Mouse (Mus musculus) forebrain, embryonic 12.5 days (tissue): Measurements from ENCODE around the gene Daw1. TPM values are rescaled to one million over a fixed set of nuclear protein-coding genes. Genes with fewer than 3 reads are reported as not detected.

Source experiments
- ATAC-seq: fragments of 200-750 bp; cut with Nextera tagmentation; 2 replicates; pipeline ENCODE4 v1.8.0; 2017; ENCODE audit warnings: moderate TSS enrichment; ENCODE audit not compliant: low FRiP score
- H3K27ac ChIP-seq: fragments of 300-500 bp; sonication (generic); 2 replicates; pipeline ENCODE4 v1.5.1; 2016; ENCODE audit warnings: mild to moderate bottlenecking
- H3K27me3 ChIP-seq: fragments of 300-500 bp; sonication (generic); 2 replicates; pipeline ENCODE4 v1.6.1; 2016; ENCODE audit warnings: mild to moderate bottlenecking
- H3K36me3 ChIP-seq: fragments of 300-500 bp; sonication (generic); replicated peaks from 2 replicates; pipeline ENCODE4 v1.6.1; 2016; ENCODE audit warnings: mild to moderate bottlenecking
- H3K4me1 ChIP-seq: fragments of 300-500 bp; sonication (generic); 2 replicates; pipeline ENCODE4 v1.6.1; 2016
- H3K4me2 ChIP-seq: fragments of 300-500 bp; sonication (generic); 2 replicates; pipeline ENCODE4 v1.6.1; 2016; ENCODE audit warnings: mild to moderate bottlenecking, moderate library complexity
- H3K4me3 ChIP-seq: fragments of 300-500 bp; sonication (generic); replicated peaks from 2 replicates; pipeline ENCODE4 v1.5.1; 2016; ENCODE audit warnings: mild to moderate bottlenecking
- H3K9ac ChIP-seq: fragments of 300-500 bp; sonication (generic); 2 replicates; pipeline ENCODE4 v1.6.1; 2016; ENCODE audit warnings: mild to moderate bottlenecking
- H3K9me3 ChIP-seq: fragments of 300-500 bp; sonication (generic); 2 replicates; pipeline ENCODE4 v1.6.1; 2016
- WGBS: fragments of 180-500 bp; shearing (Covaris S2); methylation state at CpG from one replicate; pipeline ENCODE4 v1.1.7; 2016; 5-methylcytosine and 5-hydroxymethylcytosine counted together
- polyA plus RNA-seq: library from polyadenylated mRNA; unstranded; fragments of >200 nt; fragmentation: Nextera tagmentation; extraction: Ambion mirVana; gene quantifications from 2 replicates; pipeline ENCODE4 v1.2.1, GENCODE M21; 2016

The Daw1 gene
- polyA plus RNA-seq, 1 experiment from 2014 or later = 0.19 TPM

GRCm38 (mm10) chr1:83142055-83142454, 17.5 kb upstream of the Daw1 start:
- Histone ChIP-seq H3K9ac (no peak overlapping the region), H3K4me1 (no peaks in the 10 kb centered on the region), H3K4me2 (no peak overlapping the region), H3K9me3 (no peaks in the 10 kb centered on the region), H3K36me3 (no peaks in the 10 kb centered on the region), H3K27me3 (no peaks in the 10 kb centered on the region), H3K4me3 (no peak overlapping the region), H3K27ac (no peak overlapping the region)
- WGBS = 88% methylated on average over 5 of the region's 5 CpGs
- no peak for ATAC-seq

DNA sequence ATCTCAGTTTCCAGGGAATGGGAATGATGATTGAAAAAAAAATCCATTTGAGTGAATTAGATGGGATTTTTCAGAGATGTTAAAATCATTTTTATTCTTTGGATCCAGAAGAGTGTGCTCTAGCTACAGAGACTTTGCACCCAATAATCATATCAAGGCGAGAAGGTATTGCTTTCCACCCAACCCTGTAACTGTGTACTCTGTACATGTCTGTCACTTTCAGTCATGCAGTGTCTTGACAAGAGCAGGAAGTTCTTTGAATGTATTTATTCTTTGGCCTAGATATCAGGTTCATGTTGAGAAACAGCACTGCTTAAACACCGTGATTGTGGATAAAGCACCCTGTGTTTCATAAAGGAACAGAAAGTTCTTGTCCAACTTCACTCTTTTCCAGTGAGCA, 13.0 kb upstream of the Daw1 start:
- no peak overlapping the region for H3K4me3 ChIP-seq
- no peaks in the 10 kb centered on the region for H3K9me3 ChIP-seq
- H3K27me3 ChIP-seq = no peaks in the 10 kb centered on the region
- no peak overlapping the region for H3K9ac ChIP-seq
- no peak for ATAC-seq
- H3K4me2 ChIP-seq = no peak overlapping the region
- 92% methylated on average over 2 of the region's 2 CpGs for WGBS
- H3K36me3 ChIP-seq = no peaks in the 10 kb centered on the region
- H3K4me1 ChIP-seq = no peaks in the 10 kb centered on the region
- no peak overlapping the region for H3K27ac ChIP-seq

DNA sequence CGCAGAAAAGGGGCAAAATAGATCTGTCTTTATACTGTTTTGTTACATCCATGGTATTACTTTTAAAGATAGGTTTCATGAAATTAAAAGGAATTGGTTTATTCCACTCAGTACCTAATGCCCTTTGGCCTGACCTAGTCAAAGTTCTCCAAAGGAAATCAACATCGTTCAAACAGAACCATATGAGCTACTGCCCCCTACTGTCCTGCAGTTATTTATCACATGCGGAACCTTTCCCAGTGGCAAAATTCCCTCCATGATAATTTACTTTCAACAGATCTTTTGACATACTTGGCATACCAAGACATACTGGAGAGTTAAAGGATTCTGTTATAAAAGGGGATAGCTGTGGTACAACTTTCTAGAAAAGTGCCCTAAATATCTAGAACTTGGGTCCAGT, 9.3 kb upstream of the Daw1 start:
- Histone ChIP-seq H3K9me3 (no peaks in the 10 kb centered on the region), H3K27ac (no peak overlapping the region), H3K4me2 (no peak overlapping the region), H3K4me3 (no peak overlapping the region), H3K27me3 (no peaks in the 10 kb centered on the region), H3K4me1 (no peaks in the 10 kb centered on the region), H3K36me3 (no peaks in the 10 kb centered on the region), H3K9ac (no peak overlapping the region)
- ATAC-seq = no peak
- WGBS = 74% methylated on average over 3 of the region's 3 CpGs

DNA sequence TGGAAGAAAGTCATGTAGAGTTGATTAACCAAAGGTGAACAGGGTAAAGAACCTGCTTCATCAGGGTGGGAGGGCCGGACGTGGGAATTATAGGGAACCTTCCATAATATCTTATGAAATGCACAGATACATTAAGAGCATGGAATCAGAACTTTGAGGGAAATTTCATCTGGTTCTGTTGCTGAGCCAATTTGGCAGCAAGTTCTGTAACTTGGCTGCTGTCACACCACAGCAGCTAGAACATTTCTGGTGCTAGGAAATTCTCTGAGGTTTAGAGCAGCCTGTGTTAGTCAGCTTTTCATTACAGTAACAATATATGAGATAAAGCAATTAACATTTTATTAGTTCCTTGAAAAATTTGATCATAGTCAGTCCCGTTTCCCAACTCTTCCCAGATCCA, 6.6 kb upstream of the Daw1 start:
- H3K36me3 ChIP-seq = no peaks in the 10 kb centered on the region
- 91% methylated on average over 3 of the region's 3 CpGs for WGBS
- no peak for ATAC-seq

GRCm38 (mm10) chr1:83156876-83157275, 2.7 kb upstream of the Daw1 start:
- Histone ChIP-seq H3K9ac (no peak overlapping the region), H3K4me2 (no peak overlapping the region), H3K27me3 (no peaks in the 10 kb centered on the region), H3K36me3 (no peaks in the 10 kb centered on the region), H3K4me3 (no peak overlapping the region), H3K9me3 (no peaks in the 10 kb centered on the region), H3K27ac (no peak overlapping the region), H3K4me1 (peaks cover 4% of the 10 kb centered on the region; the same call in 1 of the 2 replicates)
- ATAC-seq = no peak
- 70% methylated on average over 1 of the region's 1 CpGs for WGBS

More for the DNA sequence above, 6.6 kb upstream of the Daw1 start:
- no peak overlapping the region for H3K4me2 ChIP-seq
- no peak overlapping the region for H3K9ac ChIP-seq
- H3K27me3 ChIP-seq = no peaks in the 10 kb centered on the region
- no peak overlapping the region for H3K27ac ChIP-seq
- H3K4me3 ChIP-seq = no peak overlapping the region
- H3K9me3 ChIP-seq = no peaks in the 10 kb centered on the region
- no peaks in the 10 kb centered on the region for H3K4me1 ChIP-seq

GRCm38 (mm10) chr1:83161658-83162057, 2.1 kb downstream of the Daw1 start:
- Histone ChIP-seq H3K4me3 (no peak overlapping the region), H3K36me3 (no peaks in the 10 kb centered on the region), H3K27me3 (no peaks in the 10 kb centered on the region), H3K9me3 (no peaks in the 10 kb centered on the region), H3K27ac (no peak overlapping the region), H3K4me2 (no peak overlapping the region), H3K9ac (no peak overlapping the region), H3K4me1 (peaks cover 4% of the 10 kb centered on the region; the same call in 1 of the 2 replicates)
- 73% methylated on average over 3 of the region's 3 CpGs for whole genome bisulfite sequencing
- ATAC-seq = no peak

- H3K4me3 ChIP-seq = no peak overlapping the region
- H3K9me3 ChIP-seq = no peaks in the 10 kb centered on the region
- ATAC-seq = no peak
- no peaks in the 10 kb centered on the region for H3K36me3 ChIP-seq
- no peaks in the 10 kb centered on the region for H3K27me3 ChIP-seq
- no peak overlapping the region for H3K4me2 ChIP-seq
- no peak overlapping the region for H3K27ac ChIP-seq
- no peak overlapping the region for H3K9ac ChIP-seq
- peaks cover 4% of the 10 kb centered on the region; the same call in 1 of the 2 replicates for H3K4me1 ChIP-seq
- 82% methylated on average over 3 of the region's 3 CpGs for WGBS
Measured at GRCm38 (mm10) chr1:83164027-83164426, 4.5 kb downstream of the Daw1 start.

DNA sequence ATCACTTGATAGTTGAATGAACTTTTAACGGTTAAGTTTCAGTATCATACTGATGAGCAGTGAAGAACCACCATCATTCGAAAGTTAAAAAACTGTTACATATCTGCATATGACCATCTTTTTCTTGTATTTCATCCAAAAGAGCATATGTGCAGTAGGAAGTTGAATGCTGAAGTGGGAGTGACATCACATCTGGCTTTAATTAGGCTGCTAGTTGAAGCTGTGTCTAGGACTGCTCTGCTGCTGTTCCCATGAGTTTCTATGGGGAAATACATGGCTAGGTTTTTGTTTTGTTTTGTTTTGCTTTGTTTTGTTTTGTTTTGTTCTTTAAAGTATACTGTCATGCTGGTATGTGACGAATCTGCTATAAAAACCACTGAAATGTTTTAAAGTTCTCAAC, 9.6 kb downstream of the Daw1 start:
- no peak overlapping the region for H3K27ac ChIP-seq
- H3K4me2 ChIP-seq = no peak overlapping the region
- H3K4me1 ChIP-seq = no peaks in the 10 kb centered on the region
- no peaks in the 10 kb centered on the region for H3K36me3 ChIP-seq
- 90% methylated on average over 3 of the region's 3 CpGs for WGBS
- no peak for ATAC-seq
- no peaks in the 10 kb centered on the region for H3K27me3 ChIP-seq
- H3K9ac ChIP-seq = no peak overlapping the region
- H3K4me3 ChIP-seq = no peak overlapping the region
- no peaks in the 10 kb centered on the region for H3K9me3 ChIP-seq

DNA sequence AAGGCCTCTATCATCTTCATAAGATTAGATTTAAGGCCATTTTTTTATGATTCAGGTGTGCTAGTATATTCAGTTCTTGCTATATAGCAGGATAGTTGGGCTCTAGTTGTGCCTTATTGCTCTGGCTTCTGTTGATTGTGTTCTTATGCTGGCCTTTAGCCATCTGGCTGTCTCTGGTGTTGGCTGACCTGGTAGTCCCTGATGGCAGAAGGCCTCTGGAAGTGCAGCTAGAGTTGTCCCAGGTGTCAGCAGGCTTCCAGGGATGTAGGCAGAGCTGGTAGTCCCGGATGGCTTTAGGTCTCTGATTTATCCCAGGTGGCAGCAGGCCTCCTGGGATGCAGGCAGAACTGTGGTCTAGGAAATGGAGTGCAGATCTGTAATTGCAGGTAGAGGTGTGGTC, 16.4 kb downstream of the Daw1 start:
- WGBS = 73% methylated on average over 1 of the region's 1 CpGs
- Histone ChIP-seq H3K27ac (no peak overlapping the region), H3K4me1 (no peaks in the 10 kb centered on the region), H3K27me3 (no peaks in the 10 kb centered on the region), H3K4me2 (no peak overlapping the region), H3K9me3 (no peaks in the 10 kb centered on the region), H3K4me3 (no peak overlapping the region), H3K9ac (no peak overlapping the region), H3K36me3 (no peaks in the 10 kb centered on the region)
- no peak for ATAC-seq

GRCm38 (mm10) chr1:83179531-83179930, 20.0 kb downstream of the Daw1 start:
- H3K27me3 ChIP-seq = no peaks in the 10 kb centered on the region
- H3K27ac ChIP-seq = no peak overlapping the region
- no peaks in the 10 kb centered on the region for H3K4me1 ChIP-seq
- 92% methylated on average over 7 of the region's 7 CpGs for WGBS
- no peak overlapping the region for H3K4me3 ChIP-seq
- no peaks in the 10 kb centered on the region for H3K36me3 ChIP-seq
- no peak overlapping the region for H3K4me2 ChIP-seq
- H3K9me3 ChIP-seq = no peaks in the 10 kb centered on the region
- H3K9ac ChIP-seq = no peak overlapping the region
- no peak for ATAC-seq

DNA sequence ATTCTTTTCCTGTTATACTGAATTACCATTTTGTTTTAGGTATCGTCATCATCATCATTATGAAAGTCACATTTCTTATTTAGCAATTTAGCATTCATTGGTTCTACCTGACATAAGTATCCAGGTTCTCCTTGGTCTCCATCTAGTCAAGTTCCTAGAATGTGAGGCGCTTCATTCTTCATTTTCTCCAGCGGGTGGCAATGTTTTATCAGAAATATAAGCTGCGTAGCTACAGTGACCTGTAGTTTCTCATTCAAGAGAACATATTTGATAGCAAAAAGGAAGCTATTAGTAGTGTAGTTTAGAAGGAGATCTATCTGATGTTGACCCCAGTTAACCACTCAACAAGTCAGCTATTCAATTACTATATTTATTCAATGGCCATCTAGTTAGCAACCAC, 21.9 kb downstream of the Daw1 start:
- no peaks in the 10 kb centered on the region for H3K4me1 ChIP-seq
- ATAC-seq = peak; percentile 49; the same call in 1 of the 2 replicates
- no peak overlapping the region for H3K4me2 ChIP-seq
- no peaks in the 10 kb centered on the region for H3K9me3 ChIP-seq
- no peak overlapping the region for H3K27ac ChIP-seq
- no peaks in the 10 kb centered on the region for H3K27me3 ChIP-seq
- H3K9ac ChIP-seq = no peak overlapping the region
- WGBS = 78% methylated on average over 4 of the region's 4 CpGs
- H3K4me3 ChIP-seq = no peak overlapping the region
- H3K36me3 ChIP-seq = no peaks in the 10 kb centered on the region

- no peak overlapping the region for H3K9ac ChIP-seq
- H3K27ac ChIP-seq = no peak overlapping the region
- H3K27me3 ChIP-seq = no peaks in the 10 kb centered on the region
- ATAC-seq = no peak
- no peak overlapping the region for H3K4me3 ChIP-seq
- H3K4me2 ChIP-seq = no peak overlapping the region
- WGBS = 58% methylated on average over 2 of the region's 2 CpGs
- H3K9me3 ChIP-seq = no peaks in the 10 kb centered on the region
- no peaks in the 10 kb centered on the region for H3K36me3 ChIP-seq
- H3K4me1 ChIP-seq = no peaks in the 10 kb centered on the region
Measured at GRCm38 (mm10) chr1:83187154-83187553, 27.6 kb downstream of the Daw1 start.

DNA sequence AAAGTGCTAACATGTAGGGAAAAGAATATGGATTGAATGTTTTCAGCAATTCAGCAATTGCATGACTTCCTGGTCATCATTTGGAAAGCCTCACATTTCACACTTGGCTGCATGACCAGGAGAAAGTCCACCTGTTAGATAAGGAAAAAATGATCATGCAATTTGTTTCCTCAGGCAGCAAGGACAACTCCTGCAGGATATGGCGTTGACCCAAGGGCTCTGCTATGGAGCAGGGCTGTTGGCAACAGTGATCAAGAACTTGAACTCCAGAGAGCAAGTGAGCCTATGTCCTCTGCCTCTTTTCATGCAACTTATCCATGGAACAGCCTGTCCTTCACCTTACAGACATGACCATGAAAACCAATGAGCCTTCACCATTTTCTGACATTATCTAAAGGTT, 50.4 kb downstream of the Daw1 start:
- 86% methylated on average over 1 of the region's 1 CpGs for WGBS

DNA sequence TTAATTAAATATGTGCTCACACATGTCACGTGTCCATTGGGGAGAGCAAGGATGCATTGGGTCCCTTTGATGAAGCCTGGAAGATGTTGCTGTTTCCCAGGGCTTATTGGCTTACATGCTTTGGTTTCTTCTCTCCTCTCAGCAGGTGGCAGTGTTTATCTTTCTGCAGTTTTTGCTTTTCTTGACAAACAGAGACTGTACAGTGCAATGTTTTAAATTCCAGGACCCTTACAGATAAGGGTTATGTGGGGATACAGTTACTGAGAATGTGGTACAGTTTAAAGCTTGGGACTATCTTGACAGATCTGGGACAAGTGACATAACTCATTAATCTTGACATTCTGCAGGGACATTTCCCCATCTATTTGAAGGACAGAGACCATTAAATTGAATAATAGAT, 58.7 kb downstream of the Daw1 start:
- Histone ChIP-seq H3K9me3 (no peaks in the 10 kb centered on the region), H3K27me3 (no peaks in the 10 kb centered on the region), H3K36me3 (no peaks in the 10 kb centered on the region), H3K4me3 (no peak overlapping the region), H3K9ac (no peak overlapping the region), H3K27ac (no peak overlapping the region), H3K4me2 (no peak overlapping the region), H3K4me1 (no peaks in the 10 kb centered on the region)
- no peak for ATAC-seq
- WGBS = 54% methylated on average over 1 of the region's 1 CpGs

More for the DNA sequence above, 50.4 kb downstream of the Daw1 start:
- no peaks in the 10 kb centered on the region for H3K9me3 ChIP-seq
- no peak overlapping the region for H3K4me2 ChIP-seq
- H3K4me3 ChIP-seq = no peak overlapping the region
- H3K9ac ChIP-seq = no peak overlapping the region
- no peak overlapping the region for H3K27ac ChIP-seq
- no peaks in the 10 kb centered on the region for H3K36me3 ChIP-seq
- H3K27me3 ChIP-seq = no peaks in the 10 kb centered on the region
- no peaks in the 10 kb centered on the region for H3K4me1 ChIP-seq
- ATAC-seq = no peak
